Mouse (Mus musculus) heart, embryonic 12.5 days (tissue): ENCODE results near the gene Nr0b2. TPM values are rescaled to one million over a fixed set of nuclear protein-coding genes. Genes with fewer than 3 reads are reported as not detected.

ENCODE experiments used
- ATAC-seq: fragments of 200-750 bp; cut with Nextera tagmentation; 2 replicates; pipeline ENCODE4 v1.8.0; 2017; ENCODE audit warnings: moderate TSS enrichment, moderate library complexity; ENCODE audit not compliant: insufficient number of reproducible peaks, low FRiP score
- H3K27ac ChIP-seq: fragments of 300-500 bp; sonication (generic); 2 replicates; pipeline ENCODE4 v1.5.1; 2016; ENCODE audit warnings: mild to moderate bottlenecking, moderate library complexity; ENCODE audit not compliant: poor library complexity, severe bottlenecking
- H3K27me3 ChIP-seq: fragments of 300-500 bp; sonication (generic); replicated peaks from 2 replicates; pipeline ENCODE4 v1.6.1; 2016; ENCODE audit warnings: mild to moderate bottlenecking, moderate library complexity
- H3K36me3 ChIP-seq: fragments of 300-500 bp; sonication (generic); 2 replicates; pipeline ENCODE4 v1.6.1; 2016; ENCODE audit warnings: mild to moderate bottlenecking, moderate library complexity
- H3K4me1 ChIP-seq: fragments of 300-500 bp; sonication (generic); replicated peaks from 2 replicates; pipeline ENCODE4 v1.6.1; 2016; ENCODE audit warnings: mild to moderate bottlenecking
- H3K4me2 ChIP-seq: fragments of 300-500 bp; sonication (generic); 2 replicates; pipeline ENCODE4 v1.6.1; 2016; ENCODE audit warnings: mild to moderate bottlenecking, moderate library complexity
- H3K4me3 ChIP-seq: fragments of 300-500 bp; sonication (generic); 2 replicates; pipeline ENCODE4 v1.5.1; 2016; ENCODE audit warnings: mild to moderate bottlenecking
- H3K9ac ChIP-seq: fragments of 300-500 bp; sonication (generic); 2 replicates; pipeline ENCODE4 v1.6.1; 2016; ENCODE audit warnings: mild to moderate bottlenecking, moderate library complexity
- H3K9me3 ChIP-seq: fragments of 300-500 bp; sonication (generic); replicated peaks from 2 replicates; pipeline ENCODE4 v1.6.1; 2016; ENCODE audit warnings: mild to moderate bottlenecking, moderate library complexity
- WGBS: fragments of 180-500 bp; shearing (Covaris S2); methylation state at CpG from one replicate; pipeline ENCODE4 v1.1.7; 2016; 5-methylcytosine and 5-hydroxymethylcytosine counted together
- polyA plus RNA-seq: library from polyadenylated mRNA; unstranded; fragments of >200 nt; fragmentation: Nextera tagmentation; extraction: Ambion mirVana; gene quantifications from 2 replicates; pipeline ENCODE4 v1.2.1, GENCODE M21; 2016

The Nr0b2 gene
- polyA plus RNA-seq, 1 experiment from 2014 or later: 10.5 TPM

- no peak for ATAC-seq
- 64% methylated on average over 16 of the region's 16 CpGs for WGBS
These were observed 25.4 kb upstream of the Nr0b2 start for GRCm38 (mm10) chr4:133527788-133528187.

GRCm38 (mm10) chr4:133532777-133533176 lies 20.4 kb upstream of the Nr0b2 start:
- WGBS: 83% methylated on average over 3 of the region's 3 CpGs
- no peak for ATAC-seq
- no peak overlapping the region for H3K9ac ChIP-seq

More at GRCm38 (mm10) chr4:133527788-133528187, 25.4 kb upstream of the Nr0b2 start:
- 0 out of 2 replicates have a peak, but pooled peaks cover 5% of the 10 kb centered on the region for H3K4me1 ChIP-seq
- peaks cover 49% of the 10 kb centered on the region for H3K36me3 ChIP-seq
- H3K4me3 ChIP-seq: no peak overlapping the region
- 0 out of 2 replicates have a peak overlapping the region, but pooled peaks have one; percentile 5 for H3K9ac ChIP-seq
- H3K27ac ChIP-seq: no peak overlapping the region
- H3K27me3 ChIP-seq: no peaks in the 10 kb centered on the region
- H3K4me2 ChIP-seq: no peak overlapping the region
- H3K9me3 ChIP-seq: no peaks in the 10 kb centered on the region; the same call in 1 of the 2 replicates

GRCm38 (mm10) chr4:133536081-133536480 lies 17.1 kb upstream of the Nr0b2 start:
- H3K9ac ChIP-seq: no peak overlapping the region
- no peak overlapping the region for H3K4me3 ChIP-seq
- no peak overlapping the region for H3K4me2 ChIP-seq
- 80% methylated on average over 3 of the region's 3 CpGs for WGBS
- no peaks in the 10 kb centered on the region for H3K27me3 ChIP-seq
- no peak overlapping the region for H3K27ac ChIP-seq
- H3K4me1 ChIP-seq: no peaks in the 10 kb centered on the region
- no peaks in the 10 kb centered on the region for H3K9me3 ChIP-seq
- no peak for ATAC-seq
- peaks cover 99% of the 10 kb centered on the region for H3K36me3 ChIP-seq

More at GRCm38 (mm10) chr4:133532777-133533176, 20.4 kb upstream of the Nr0b2 start:
- Histone ChIP-seq H3K4me2 (no peak overlapping the region), H3K4me3 (no peak overlapping the region), H3K27me3 (no peaks in the 10 kb centered on the region), H3K36me3 (peaks cover 98% of the 10 kb centered on the region), H3K4me1 (0 out of 2 replicates have a peak, but pooled peaks cover 4% of the 10 kb centered on the region), H3K9me3 (no peaks in the 10 kb centered on the region), H3K27ac (no peak overlapping the region)

GRCm38 (mm10) chr4:133536652-133537051 lies 16.5 kb upstream of the Nr0b2 start:
- ATAC-seq: no peak
- Histone ChIP-seq H3K9ac (no peak overlapping the region), H3K27me3 (no peaks in the 10 kb centered on the region), H3K9me3 (no peaks in the 10 kb centered on the region), H3K36me3 (peaks cover 99% of the 10 kb centered on the region), H3K4me2 (no peak overlapping the region), H3K4me3 (no peak overlapping the region), H3K4me1 (no peaks in the 10 kb centered on the region), H3K27ac (no peak overlapping the region)
- 88% methylated on average over 5 of the region's 5 CpGs for WGBS

GRCm38 (mm10) chr4:133545272-133546231 lies 7.6 kb upstream of the Nr0b2 start, which contains the start of gene Nudc:
Gene Nudc, minus strand, starts transcription at chr4:133545996.
- ATAC-seq: peak; percentile 96
- under 1% methylated on average over 76 of the region's 77 CpGs for WGBS

GRCm38 (mm10) chr4:133552029-133552428 lies 1.1 kb upstream of the Nr0b2 start:
- peaks cover 22% of the 10 kb centered on the region for H3K4me1 ChIP-seq
- peaks cover 6% of the 10 kb centered on the region; the same call in 1 of the 2 replicates for H3K27me3 ChIP-seq
- H3K4me2 ChIP-seq: no peak overlapping the region
- H3K9me3 ChIP-seq: peaks cover 4% of the 10 kb centered on the region; the same call in 1 of the 2 replicates
- H3K27ac ChIP-seq: no peak overlapping the region
- peaks cover 9% of the 10 kb centered on the region for H3K36me3 ChIP-seq
- 90% methylated on average over 1 of the region's 1 CpGs for WGBS
- no peak overlapping the region for H3K9ac ChIP-seq
- H3K4me3 ChIP-seq: no peak overlapping the region
- ATAC-seq: no peak

More at GRCm38 (mm10) chr4:133545272-133546231, 7.6 kb upstream of the Nr0b2 start, which contains the start of gene Nudc:
- peak within 1 kb of the TSS; percentile 91 for H3K4me2 ChIP-seq
- peaks cover 18% of the 10 kb centered on the region for H3K4me1 ChIP-seq
- peak within 1 kb of the TSS; percentile 93 for H3K9ac ChIP-seq
- H3K4me3 ChIP-seq: peak within 1 kb of the TSS; percentile 93
- H3K36me3 ChIP-seq: peaks cover 29% of the 10 kb centered on the region
- peaks cover 4% of the 10 kb centered on the region; the same call in 1 of the 2 replicates for H3K9me3 ChIP-seq
- H3K27me3 ChIP-seq: no peaks in the 10 kb centered on the region
- H3K27ac ChIP-seq: peak within 1 kb of the TSS; percentile 50; the same call in 1 of the 2 replicates

- peaks cover 22% of the 10 kb centered on the region for H3K4me1 ChIP-seq
- no peak; the same call in none of the 2 replicates for ATAC-seq
- H3K27ac ChIP-seq: peak overlapping the region; percentile 83
- peak overlapping the region; percentile 52 for H3K9ac ChIP-seq
- peaks cover 6% of the 10 kb centered on the region; the same call in 1 of the 2 replicates for H3K27me3 ChIP-seq
- peak overlapping the region; percentile 43 for H3K4me3 ChIP-seq
- WGBS: 58% methylated on average over 19 of the region's 19 CpGs
- no peaks in the 10 kb centered on the region for H3K9me3 ChIP-seq
- peak overlapping the region; percentile 76 for H3K4me2 ChIP-seq
- peaks cover 9% of the 10 kb centered on the region for H3K36me3 ChIP-seq
These were observed 513 bp downstream of the Nr0b2 start for GRCm38 (mm10) chr4:133553448-133554330.

- 51% methylated on average over 10 of the region's 10 CpGs for WGBS
- Histone ChIP-seq H3K36me3 (peaks cover 9% of the 10 kb centered on the region), H3K4me2 (no peak overlapping the region), H3K27ac (no peak overlapping the region), H3K4me1 (peaks cover 22% of the 10 kb centered on the region), H3K9me3 (no peaks in the 10 kb centered on the region), H3K4me3 (no peak overlapping the region), H3K27me3 (peaks cover 6% of the 10 kb centered on the region; the same call in 1 of the 2 replicates), H3K9ac (no peak overlapping the region)
- ATAC-seq: no peak
These were observed 4.0 kb downstream of the Nr0b2 start for GRCm38 (mm10) chr4:133557041-133557717.

GRCm38 (mm10) chr4:133559846-133560245 lies 6.7 kb downstream of the Nr0b2 start:
- no peaks in the 10 kb centered on the region for H3K4me1 ChIP-seq
- WGBS: 72% methylated on average over 4 of the region's 4 CpGs
- H3K9ac ChIP-seq: no peak overlapping the region
- H3K36me3 ChIP-seq: peaks cover 9% of the 10 kb centered on the region
- H3K4me2 ChIP-seq: no peak overlapping the region
- peaks cover 6% of the 10 kb centered on the region; the same call in 1 of the 2 replicates for H3K27me3 ChIP-seq
- peaks cover 5% of the 10 kb centered on the region; the same call in 1 of the 2 replicates for H3K9me3 ChIP-seq
- no peak overlapping the region for H3K27ac ChIP-seq
- H3K4me3 ChIP-seq: no peak overlapping the region
- no peak for ATAC-seq

- ATAC-seq: no peak
- no peak overlapping the region for H3K4me2 ChIP-seq
- WGBS: 70% methylated on average over 4 of the region's 4 CpGs
- no peak overlapping the region for H3K9ac ChIP-seq
- H3K9me3 ChIP-seq: peaks cover 5% of the 10 kb centered on the region; the same call in 1 of the 2 replicates
- no peaks in the 10 kb centered on the region for H3K27me3 ChIP-seq
- H3K4me3 ChIP-seq: no peak overlapping the region
- H3K36me3 ChIP-seq: 0 out of 2 replicates have a peak, but pooled peaks cover under 1% of the 10 kb centered on the region
- no peaks in the 10 kb centered on the region for H3K4me1 ChIP-seq
- H3K27ac ChIP-seq: no peak overlapping the region
These were observed 8.4 kb downstream of the Nr0b2 start for GRCm38 (mm10) chr4:133561622-133562021.
